Mouse (Mus musculus): ENCODE data around the gene Smg1.

Gene Smg1

DNA sequence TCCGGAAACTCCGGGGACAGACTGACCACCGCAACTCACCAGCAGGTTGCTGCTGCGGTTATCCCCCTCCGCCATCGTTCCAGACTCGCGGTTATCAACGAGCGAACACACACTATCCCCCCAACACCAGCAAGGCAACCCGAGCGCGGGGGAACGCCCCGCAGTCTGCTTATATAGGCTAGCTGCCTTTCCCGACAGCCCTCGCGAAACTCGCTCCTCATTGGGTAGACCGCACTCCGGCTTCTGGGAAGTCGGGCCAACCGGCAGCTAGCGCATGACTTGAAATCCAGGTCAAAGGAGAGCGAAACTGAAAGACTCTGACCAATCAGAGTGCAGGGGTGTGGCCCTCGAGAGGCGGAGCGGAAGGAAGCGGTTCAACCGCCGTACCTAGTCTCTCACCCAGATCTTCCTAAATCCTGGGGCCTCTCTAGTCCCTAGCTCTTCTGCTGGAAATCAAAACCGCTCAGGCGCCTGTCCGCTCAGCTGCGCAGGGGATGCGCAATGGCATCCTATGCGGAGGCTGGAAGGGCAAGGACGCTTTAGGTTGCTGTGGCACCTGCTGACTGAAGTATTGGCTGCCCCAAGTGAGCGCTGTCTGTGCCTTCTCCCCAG is 113.9 kb downstream of the Smg1 start, which contains the start of gene Arl6ip1:
TSS of gene Arl6ip1 (minus strand) at position 233 of the 612 bp plus-strand sequence.
- peak; percentile 93 for DNase-seq

DNA sequence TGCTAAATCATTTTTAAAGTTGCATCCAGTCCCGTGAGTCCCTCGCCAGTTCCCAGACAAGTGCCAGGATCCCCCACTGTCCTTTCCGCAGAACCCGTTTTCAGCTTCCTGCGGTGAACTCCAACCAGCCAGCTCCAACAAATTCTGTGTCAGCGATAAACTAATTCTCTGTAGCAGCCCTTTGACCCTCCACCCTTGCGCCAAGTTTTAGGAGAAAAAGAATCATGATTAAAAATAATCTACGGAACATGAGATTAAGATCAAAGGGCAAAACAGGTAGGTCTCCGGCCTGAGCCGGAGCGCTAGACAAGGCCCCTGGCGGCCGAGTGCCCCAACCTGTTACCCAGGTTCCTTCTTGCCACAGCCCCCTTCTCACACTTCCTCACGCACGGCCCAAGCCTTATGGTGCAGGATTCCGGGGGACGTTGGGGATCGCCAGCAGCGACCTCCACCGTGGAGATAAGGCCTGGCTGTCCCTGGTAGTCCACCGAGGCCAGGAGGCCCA is 114.5 kb downstream of the Smg1 start:
- DNase-seq: peak in 1 of 2 experiments; percentile 24

DNA sequence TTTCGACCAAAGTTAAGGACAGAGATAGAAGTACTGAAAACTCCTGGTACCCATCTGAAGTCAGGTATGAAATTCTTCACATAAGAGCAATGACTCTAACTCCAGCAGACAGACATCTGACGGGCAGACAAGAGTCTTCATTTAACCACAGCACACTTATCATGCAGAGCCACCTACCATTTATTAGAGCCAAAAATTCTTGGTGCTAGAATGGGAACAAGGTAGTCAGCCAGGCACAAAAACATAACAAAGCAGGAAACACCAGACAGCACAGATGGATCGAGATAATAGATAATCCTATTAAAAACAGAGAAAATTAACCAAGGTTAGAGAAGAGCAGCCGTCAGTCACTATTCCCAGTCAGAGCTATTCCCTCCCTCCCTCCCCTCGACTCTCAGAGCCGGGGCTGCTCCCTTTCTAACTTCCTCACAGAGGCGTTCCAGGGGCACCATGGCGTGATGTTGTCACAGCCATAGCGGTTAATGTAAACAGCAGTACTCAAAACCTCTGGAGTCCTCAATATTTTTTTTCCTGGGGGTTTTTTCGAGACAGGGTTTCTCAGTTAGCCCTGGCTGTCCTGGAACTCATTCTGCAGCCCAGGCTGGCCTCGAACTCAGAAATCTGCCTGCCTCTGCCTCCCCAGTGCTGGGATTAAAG is 117.1 kb downstream of the Smg1 start:
- DNase-seq: no peak

DNA sequence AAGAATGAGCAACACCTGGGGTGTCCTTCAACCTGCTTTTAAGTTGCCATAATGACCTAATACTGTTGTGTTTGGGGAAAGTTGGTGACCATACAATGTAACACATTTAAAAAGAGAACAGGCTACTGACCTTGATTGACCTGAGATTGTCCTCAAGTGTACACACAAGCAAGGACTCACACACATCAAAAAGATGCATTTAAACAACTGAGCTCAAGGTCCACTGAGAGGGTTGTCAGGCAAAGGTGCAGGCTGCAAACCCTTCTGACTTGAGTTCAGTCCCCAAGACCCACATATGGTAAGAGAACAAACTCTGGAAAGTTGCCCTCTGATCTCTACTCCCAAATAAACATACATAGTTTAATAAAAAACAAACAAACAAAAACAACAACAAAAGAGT is 117.7 kb downstream of the Smg1 start:
- DNase-seq: no peak

DNA sequence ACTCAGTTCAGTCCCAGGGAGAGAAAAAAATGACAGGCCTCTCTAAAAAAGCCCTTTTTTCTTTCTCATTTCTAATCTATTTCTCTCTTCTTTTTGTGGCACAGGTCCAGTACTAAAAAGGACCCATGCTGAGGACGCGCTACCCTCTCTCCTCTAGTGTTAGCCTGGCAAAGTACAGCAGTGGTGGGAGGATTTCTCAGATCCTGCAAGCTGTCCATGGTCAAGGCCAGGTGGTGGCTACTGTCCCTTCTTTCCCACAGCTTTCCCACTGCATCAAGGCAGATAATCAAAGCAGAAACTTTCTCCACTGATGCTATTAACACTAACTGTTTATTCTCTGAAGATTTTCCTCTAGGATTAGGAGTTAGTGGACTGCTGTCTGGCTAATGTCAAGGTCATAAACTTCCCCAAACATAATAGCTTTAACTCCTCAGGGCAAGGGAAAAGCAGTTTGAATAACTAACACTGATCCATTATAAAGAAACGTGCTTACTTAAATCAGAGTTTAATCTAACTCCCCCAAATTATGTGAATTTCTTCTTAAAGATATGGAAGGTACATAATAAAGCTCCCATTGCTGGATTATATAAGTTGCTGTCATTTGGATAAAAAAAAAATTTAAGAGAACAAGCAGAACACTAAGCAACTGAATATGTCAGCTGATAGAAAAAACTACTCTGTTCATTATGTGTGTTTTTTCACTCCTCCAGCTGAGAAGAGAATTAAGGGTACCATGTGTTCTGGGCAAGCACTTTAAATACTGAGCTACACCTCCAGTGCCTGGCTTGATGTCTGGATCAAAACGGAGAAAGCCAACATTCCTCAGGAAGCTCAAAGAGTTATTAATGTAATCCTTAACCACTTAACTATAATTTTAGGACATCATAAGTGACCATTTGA is 119.7 kb downstream of the Smg1 start:
- no peak for DNase-seq

DNA sequence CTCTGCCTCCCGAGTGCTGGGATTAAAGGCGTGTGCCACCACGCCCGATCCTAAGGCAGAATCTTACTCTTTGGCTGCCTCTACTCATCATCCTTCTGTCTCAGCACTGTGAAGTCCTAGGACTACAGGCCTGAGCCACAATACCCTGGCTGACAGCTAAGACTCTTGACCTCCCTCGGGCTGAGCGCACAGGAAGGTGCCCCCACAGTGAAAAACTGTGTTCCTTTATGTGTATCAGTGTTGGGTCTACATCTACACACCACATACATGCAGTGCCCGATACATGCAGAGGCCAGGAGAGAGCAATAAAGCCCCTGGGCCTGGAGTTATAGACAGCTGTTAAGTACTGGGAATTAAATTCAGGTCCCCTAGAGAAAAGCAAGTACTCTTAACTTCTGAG is 121.2 kb downstream of the Smg1 start:
- DNase-seq: no peak

DNA sequence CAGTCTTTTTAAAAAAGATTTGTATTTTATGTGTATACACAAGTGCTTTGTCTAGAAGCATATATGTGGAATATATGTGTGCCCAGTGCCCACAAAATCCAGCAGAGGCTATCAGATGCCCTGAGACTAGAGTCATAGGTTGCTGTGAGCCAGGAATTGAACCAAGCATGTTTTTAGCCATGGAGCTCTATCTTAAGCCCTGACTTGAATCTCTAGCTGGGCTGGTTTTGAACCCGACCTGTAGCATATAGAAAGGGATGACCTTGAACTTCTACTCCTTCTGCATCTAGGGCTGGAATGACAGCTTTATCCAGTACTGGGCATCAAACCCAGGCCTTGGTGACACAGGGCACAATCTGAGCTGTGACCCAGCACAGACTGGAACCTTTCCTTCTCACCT is 122.8 kb downstream of the Smg1 start:
- no peak for DNase-seq

DNA sequence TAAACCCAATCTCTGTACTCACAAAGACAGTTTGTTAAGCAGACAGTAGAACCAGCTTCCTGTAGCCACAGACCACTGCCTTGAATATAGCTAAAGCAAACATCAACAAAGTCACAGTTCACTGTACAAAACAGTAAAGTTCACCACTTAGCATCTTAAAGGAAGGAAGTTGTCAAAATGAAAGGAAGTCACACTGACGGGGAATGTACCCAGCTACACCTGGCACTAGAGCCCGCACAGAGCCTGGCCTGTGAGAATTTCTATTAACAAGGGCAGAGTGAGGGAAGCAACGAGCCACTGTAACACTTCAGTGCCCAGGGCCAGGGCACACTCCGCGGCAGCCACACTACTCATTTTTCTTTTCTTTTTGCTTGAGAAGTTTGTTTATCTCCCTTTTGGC is 123.5 kb downstream of the Smg1 start:
- no peak for DNase-seq

DNA sequence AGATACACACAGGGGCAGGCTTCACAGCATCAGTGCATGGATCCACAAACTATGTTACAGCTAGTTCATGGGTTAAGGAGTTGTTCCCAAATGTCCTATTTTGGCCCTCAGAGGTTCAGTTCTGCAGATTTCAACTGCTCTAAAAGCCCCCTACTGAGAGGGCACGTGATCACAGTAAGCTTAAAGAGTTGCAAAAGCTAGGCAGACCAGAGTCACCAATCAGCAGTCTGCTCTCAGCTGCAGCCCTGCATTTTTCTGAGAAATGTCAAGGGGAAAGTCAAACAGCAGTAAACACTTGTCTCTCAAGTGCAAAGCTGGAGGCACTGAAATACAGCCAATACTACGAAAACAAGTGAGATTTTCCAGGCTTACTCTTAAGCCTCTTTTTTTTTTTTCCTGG is 124.3 kb downstream of the Smg1 start:
- DNase-seq: no peak

DNA sequence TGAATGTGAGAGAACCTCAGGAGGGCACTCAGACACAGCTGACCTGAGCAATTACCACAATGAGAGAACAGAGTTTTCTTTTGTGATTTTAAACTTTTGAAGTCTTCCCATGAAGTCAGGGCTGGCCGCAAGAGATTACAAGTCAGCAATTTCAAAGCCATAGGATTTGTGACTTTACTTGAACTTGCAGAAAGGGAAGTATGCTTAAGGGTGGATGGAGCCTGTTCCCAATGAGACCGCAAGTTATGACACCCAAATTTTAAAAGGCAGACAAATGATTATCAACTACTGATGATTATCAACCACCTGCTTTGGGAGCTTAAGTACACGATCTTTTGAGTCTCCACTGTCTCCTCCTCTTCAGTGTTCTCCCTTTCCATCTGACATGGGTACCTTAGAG is 125.0 kb downstream of the Smg1 start:
- DNase-seq: no peak

DNA sequence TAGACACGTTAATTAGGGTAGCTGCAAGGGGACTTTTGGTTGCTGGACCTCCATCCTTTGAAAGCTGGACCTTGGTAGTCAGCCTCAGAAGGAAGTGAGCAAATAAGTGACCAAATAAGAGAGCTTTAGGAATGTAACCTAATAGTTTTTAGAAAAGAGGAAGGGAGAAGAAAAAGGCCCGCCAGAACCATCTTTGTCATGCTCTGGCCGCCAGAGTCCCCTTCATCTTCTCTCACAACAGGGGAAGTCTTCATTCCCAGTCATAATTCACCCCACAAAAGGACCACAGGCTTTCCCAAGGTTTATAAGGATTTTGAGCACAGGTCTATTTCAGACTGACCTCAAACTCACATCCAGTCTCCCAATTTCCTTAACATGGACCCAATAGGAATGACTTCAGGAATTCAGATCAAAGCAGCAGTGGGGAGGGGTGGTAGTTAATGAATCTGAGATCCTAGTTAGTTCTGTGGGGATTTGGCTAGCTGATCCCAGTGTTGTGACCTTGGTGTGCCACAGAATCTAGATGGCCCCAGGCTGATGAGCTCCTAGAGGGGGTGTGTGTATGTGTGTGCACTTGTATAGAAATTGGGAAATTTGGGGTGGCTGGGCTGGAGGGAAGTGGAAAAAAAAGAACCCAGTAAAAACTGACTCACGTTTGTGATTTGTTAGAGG is 125.8 kb downstream of the Smg1 start:
- DNase-seq: no peak

DNA sequence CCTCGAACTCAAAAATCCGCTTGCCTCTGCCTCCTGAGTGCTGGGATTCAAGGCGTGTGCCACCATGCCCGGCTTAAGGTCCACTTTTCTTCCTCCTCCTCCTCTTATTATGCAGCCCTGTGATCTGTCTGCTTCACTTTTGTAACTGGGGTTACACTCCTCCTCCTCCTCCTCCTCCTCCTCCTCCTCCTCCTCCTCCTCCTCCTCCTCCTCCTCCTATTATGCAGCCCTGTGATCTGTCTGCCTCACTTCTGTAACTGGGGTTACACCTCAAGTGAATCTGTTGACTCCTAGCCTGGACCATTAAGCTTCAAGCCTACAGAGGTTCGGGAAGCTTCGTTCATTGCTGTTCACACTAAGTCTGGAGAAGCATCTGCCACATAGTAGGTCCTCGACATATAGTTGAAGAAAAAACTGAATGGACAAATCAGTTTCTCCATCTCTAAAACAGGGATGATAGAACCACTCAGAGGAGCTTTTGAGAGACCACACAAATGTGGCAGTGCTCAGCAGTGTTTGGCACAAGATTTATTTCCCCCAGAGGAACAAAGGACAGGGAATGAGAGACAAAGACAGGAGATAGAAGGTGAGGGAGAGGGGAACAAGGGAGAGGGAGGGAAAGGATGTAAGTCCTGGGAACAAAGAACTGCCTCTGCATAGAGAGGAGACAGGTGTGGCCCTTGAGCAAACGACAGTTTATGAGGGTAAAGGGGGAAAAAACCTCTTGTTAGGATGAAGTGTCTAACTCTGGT is 126.5 kb downstream of the Smg1 start:
- no peak for DNase-seq

DNA sequence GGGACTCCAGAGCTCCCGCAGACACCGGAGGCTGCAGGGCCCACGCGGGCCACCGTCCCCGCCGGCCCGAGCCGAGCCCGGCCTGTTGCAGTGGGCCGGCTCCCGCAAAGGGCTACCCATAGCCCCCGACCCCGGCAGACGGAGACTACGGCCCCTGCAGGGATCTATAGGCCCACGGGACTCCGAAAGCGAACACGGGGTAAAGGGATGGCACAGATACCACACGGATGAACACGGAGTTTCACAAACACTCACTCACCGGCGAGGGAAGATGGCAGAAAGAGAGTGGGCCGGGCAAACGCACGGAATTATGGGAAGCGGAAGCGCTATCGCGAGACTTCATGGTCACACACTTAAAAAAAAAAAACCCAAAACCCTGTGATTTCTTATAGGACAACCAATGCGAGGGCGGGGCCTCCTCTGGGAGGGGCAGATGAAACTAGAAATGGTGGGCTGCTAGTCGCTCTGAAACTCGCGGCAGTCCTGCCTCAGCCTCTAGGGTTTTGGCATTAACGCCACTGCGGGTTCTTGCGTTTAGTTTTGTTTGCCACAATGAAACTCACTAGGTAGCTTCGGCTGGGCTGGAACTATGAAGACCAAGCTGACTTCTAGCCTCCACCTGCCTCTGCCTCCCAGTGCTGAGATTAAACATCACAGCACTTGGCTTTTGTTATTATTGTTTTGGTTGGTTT is 127.4 kb downstream of the Smg1 start, which contains the start of gene Rps15a:
TSS of gene Rps15a (minus strand) at position 312 of the 692 bp plus-strand sequence.
- peak; percentile 95 to 98 for DNase-seq

DNA sequence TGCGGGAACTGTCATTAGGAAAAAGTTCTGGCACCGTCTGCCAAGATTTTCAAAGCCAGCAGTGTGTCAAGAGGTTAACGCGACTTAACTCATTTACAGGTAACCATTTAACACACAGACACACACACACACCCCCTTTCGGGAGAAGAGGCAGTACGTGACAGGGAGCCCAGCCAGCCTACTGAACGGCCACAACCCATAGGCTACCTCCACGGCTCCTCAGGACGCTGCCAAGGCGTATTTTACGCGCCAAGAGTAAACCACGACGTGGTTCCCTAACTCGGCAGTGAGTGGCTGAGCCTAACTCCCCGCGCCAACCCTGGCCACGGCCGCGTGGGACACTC is 128.0 kb downstream of the Smg1 start:
- no peak for DNase-seq

DNA sequence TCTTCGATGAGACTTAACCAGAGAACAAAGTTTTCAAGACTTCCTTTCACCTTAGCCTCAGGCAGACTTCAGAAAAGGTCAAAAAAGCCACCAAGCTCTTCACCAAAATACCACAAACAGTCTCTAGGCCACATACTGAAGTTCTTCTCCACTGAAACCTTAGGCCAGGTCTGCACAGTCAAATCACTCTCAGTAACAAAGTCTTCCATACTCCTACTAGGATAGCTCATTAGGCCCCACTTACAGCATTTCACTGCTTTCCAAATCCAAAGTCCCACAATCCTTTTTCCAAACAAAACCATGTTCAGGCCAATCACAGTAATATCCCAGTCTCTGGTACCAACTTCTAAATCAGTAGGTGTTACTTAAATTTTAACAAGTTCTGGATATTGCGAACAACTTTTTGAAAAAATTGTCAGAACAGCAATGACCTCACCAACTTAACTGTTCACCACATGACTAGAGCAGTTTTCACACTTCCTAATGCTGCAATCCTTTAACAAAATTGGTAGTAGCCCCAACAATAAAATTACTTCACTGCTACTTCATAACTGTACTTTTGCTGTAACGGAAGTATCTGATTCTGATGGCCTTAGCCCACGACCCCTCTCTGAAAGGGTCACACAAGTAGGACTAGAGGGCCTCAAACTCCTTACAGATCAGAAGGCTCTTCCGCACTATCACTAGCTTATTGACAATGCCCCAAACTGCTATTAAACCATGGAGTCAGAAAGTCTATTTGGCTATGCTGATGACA is 129.8 kb downstream of the Smg1 start:
- DNase-seq: no peak

DNA sequence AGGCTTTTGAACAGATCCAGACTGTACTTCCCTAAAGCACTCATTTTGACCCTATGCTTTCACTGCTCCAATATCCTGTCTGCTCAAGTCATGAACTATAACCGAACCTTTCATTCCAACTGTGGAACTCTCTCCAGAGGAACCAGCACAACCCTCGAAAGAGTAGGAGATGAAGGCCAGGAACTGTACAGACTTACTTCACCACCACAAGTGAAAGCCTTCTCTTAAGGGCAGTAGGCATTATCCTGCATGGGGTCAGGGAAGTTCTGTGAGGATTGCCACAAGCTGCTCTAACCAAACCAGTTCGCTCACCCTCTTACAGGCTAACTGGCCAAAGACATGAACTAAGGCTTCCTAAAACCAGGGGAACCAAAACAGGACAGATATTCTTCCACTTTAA is 132.3 kb downstream of the Smg1 start:
- no peak for DNase-seq

DNA sequence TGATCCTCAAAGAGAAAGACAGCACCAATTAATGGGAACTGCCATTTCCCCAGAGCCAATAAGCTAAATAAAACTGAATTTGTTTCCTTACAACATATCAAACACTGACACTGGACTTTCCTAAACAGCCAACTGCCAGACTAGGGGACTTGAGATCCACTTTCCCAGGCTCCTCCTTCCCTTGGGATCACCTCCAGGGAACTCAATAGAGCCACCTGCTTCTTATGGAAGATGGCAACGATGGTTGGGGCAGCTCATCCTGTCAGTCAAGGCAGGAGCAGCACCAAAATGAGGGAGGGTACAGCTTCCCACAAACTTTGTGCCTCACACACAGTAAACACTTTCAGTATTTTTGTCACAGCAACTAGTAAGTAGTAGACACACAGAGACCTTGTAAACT is 135.8 kb downstream of the Smg1 start:
- DNase-seq: no peak

DNA sequence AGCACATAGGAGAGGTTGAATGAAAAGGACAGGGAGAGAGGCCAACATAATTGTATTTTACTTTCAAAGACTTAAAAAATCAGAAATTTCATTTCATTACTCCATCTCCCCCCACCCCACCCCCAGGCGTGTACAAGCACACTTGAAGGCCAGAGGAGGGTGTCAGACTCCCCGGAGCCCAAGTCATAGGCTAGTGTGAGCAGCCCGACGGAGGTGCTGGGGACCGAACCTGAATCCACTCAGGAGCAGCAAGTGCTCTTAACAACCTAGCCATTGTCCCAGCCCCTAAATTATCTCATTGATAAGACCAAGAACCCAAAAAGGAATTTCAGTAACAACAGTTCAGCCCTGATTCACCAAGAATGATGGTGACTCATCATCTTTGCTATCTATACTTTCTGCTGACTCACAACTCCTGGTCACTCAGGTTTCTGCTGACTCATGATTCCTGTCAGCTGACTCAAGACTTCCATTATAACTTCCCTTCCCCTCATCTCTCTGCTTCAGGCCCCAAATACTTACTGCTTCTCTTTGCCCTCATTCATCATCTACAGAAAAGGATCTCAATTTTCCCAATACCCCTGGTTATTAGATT is 138.9 kb downstream of the Smg1 start:
- DNase-seq: no peak

DNA sequence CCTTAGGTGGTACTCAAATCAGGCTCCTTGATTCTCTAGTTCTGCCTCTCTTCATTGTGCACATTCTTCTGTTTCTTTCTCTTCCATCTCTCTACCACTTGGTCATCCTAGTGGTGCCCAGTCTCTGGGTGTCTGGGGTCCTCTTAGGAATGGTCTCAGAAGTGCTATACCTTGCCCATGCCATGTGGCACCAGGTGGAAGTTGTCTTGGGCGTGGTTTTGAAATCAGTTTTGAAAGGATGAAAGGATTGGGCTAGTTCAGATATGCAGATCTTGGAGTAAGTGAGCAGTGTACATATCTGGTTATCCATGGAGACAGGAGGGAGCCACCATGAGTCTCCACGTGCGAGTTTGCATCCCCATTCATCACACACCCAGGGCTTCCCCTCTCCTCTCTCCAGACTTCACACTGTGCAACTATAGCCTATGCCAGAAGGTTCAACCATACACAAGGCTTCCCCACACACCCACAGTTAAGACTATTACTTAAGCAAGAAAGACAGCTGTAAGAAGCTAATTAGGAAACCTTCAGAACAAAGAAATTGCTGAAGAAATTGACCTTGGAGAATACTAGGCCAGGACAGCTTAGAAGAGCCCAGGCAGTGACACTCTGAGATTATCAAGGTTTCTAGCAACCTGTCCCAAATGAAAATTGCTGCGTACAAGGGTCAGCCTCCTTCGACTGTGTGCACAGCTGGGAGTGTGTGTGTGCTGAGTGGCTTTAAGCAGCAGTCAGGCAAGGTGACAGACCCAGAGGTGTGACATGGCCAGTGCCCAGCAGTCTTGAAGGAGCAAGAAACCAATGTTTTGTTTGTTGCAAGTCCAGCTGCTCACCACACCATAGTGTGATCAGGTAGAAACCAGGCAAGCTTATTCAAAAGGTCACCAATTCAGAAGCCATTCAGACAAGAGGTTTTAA is 139.7 kb downstream of the Smg1 start:
- DNase-seq: no peak

All from cerebellum, postnatal 36 days (tissue).